Mouse (Mus musculus) liver, embryonic 13.5 days (tissue): Measurements from ENCODE around the gene Olfr553. TPM values are rescaled to one million over a fixed set of nuclear protein-coding genes. Genes with fewer than 3 reads are reported as not detected.

Experiments used
- ATAC-seq: fragments of 200-750 bp; cut with Nextera tagmentation; 2 replicates; pipeline ENCODE4 v1.8.0; 2017; ENCODE audit warnings: low read depth, mild to moderate bottlenecking, moderate number of reproducible peaks, moderate library complexity
- DNase-seq: peaks from one replicate; pipeline ENCODE4 v3.0.0; 2022
- H3K27ac ChIP-seq: fragments of 300-500 bp; sonication (generic); 2 replicates; pipeline ENCODE4 v1.5.1; 2015; ENCODE audit warnings: moderate library complexity, mild to moderate bottlenecking, inconsistent platforms
- H3K27me3 ChIP-seq: fragments of 300-500 bp; sonication (generic); 2 replicates; pipeline ENCODE4 v1.6.1; 2015; ENCODE audit warnings: mild to moderate bottlenecking, inconsistent platforms
- H3K36me3 ChIP-seq: fragments of 300-500 bp; sonication (generic); 2 replicates; pipeline ENCODE4 v1.6.1; 2015; ENCODE audit warnings: mild to moderate bottlenecking, inconsistent platforms
- H3K4me1 ChIP-seq: fragments of 300-500 bp; sonication (generic); replicated peaks from 2 replicates; pipeline ENCODE4 v1.6.1; 2015; ENCODE audit warnings: inconsistent platforms
- H3K4me2 ChIP-seq: fragments of 300-500 bp; sonication (generic); 2 replicates; pipeline ENCODE4 v1.6.1; 2015; ENCODE audit warnings: inconsistent platforms, mild to moderate bottlenecking, moderate library complexity
- H3K4me3 ChIP-seq: fragments of 300-500 bp; sonication (generic); replicated peaks from 2 replicates; pipeline ENCODE4 v1.5.1; 2015; ENCODE audit warnings: mild to moderate bottlenecking, inconsistent platforms
- H3K9ac ChIP-seq: fragments of 300-500 bp; sonication (generic); 2 replicates; pipeline ENCODE4 v1.6.1; 2015; ENCODE audit warnings: mild to moderate bottlenecking, inconsistent platforms
- H3K9me3 ChIP-seq: fragments of 300-500 bp; sonication (generic); replicated peaks from 2 replicates; pipeline ENCODE4 v1.6.1; 2016; ENCODE audit warnings: inconsistent platforms
- WGBS: fragments of 180-500 bp; shearing (Covaris S2); methylation state at CpG from one replicate; pipeline ENCODE4 v1.1.7; 2015; ENCODE audit not compliant: insufficient replicate concordance; 5-methylcytosine and 5-hydroxymethylcytosine counted together
- polyA plus RNA-seq: library from polyadenylated mRNA; unstranded; fragments of >200 nt; fragmentation: Nextera tagmentation; extraction: Ambion mirVana; gene quantifications from 2 replicates; pipeline ENCODE4 v1.2.1, GENCODE M21; 2015

Gene Olfr553
- polyA plus RNA-seq, 1 experiment from 2014 or later: not detected

GRCm38 (mm10) chr7:102573174-102573830 is 44.7 kb downstream of the Olfr553 start:
- DNase-seq: no peak
- 65% methylated on average over 3 of the region's 3 CpGs for WGBS
- Histone ChIP-seq H3K27me3 (no peaks in the 10 kb centered on the region), H3K27ac (no peak overlapping the region), H3K4me2 (no peak overlapping the region), H3K9me3 (no peaks in the 10 kb centered on the region), H3K36me3 (no peaks in the 10 kb centered on the region), H3K9ac (no peak overlapping the region), H3K4me1 (no peaks in the 10 kb centered on the region), H3K4me3 (no peak overlapping the region)
- ATAC-seq: no peak

- no peaks in the 10 kb centered on the region for H3K27me3 ChIP-seq
- no peak within 1 kb of the TSS for H3K27ac ChIP-seq
- no peaks in the 10 kb centered on the region for H3K9me3 ChIP-seq
- no peak within 1 kb of the TSS for H3K9ac ChIP-seq
- H3K36me3 ChIP-seq: no peaks in the 10 kb centered on the region
- no peak for DNase-seq
- 79% methylated on average over 8 of the region's 8 CpGs for WGBS
- no peak within 1 kb of the TSS for H3K4me2 ChIP-seq
- no peak within 1 kb of the TSS for H3K4me3 ChIP-seq
- no peaks in the 10 kb centered on the region; the same call in 1 of the 2 replicates for H3K4me1 ChIP-seq
- ATAC-seq: no peak
Measured at GRCm38 (mm10) chr7:102571142-102571541, 46.9 kb downstream of the Olfr553 start, which contains the start of gene Olfr550. Olfr550 (plus strand) TSS chr7:102571442.

- peaks cover 19% of the 10 kb centered on the region for H3K4me1 ChIP-seq
- 71% methylated on average over 4 of the region's 4 CpGs for WGBS
- ATAC-seq: no peak
Measured at GRCm38 (mm10) chr7:102566219-102566618, 51.8 kb downstream of the Olfr553 start.

GRCm38 (mm10) chr7:102564999-102565997 is 52.7 kb downstream of the Olfr553 start, which contains the start of gene Trim21:
Trim21 (minus strand) TSS chr7:102565486.
- WGBS: 5% methylated on average over 10 of the region's 10 CpGs
- Histone ChIP-seq H3K4me3 (peak within 1 kb of the TSS; percentile 75), H3K27ac (peak within 1 kb of the TSS; percentile 60)

More at GRCm38 (mm10) chr7:102566219-102566618, 51.8 kb downstream of the Olfr553 start:
- no peaks in the 10 kb centered on the region for H3K9me3 ChIP-seq
- no peaks in the 10 kb centered on the region for H3K27me3 ChIP-seq
- H3K9ac ChIP-seq: no peak overlapping the region
- H3K27ac ChIP-seq: no peak overlapping the region
- H3K4me3 ChIP-seq: no peak overlapping the region
- DNase-seq: no peak
- H3K36me3 ChIP-seq: no peaks in the 10 kb centered on the region
- no peak overlapping the region for H3K4me2 ChIP-seq

More at GRCm38 (mm10) chr7:102564999-102565997, 52.7 kb downstream of the Olfr553 start, which contains the start of gene Trim21:
- Histone ChIP-seq H3K4me2 (peak within 1 kb of the TSS; percentile 85), H3K27me3 (no peaks in the 10 kb centered on the region), H3K36me3 (no peaks in the 10 kb centered on the region; the same call in 1 of the 2 replicates), H3K9ac (peak within 1 kb of the TSS; percentile 77), H3K9me3 (no peaks in the 10 kb centered on the region), H3K4me1 (peaks cover 19% of the 10 kb centered on the region)
- peak; percentile 88 for DNase-seq
- ATAC-seq: peak; percentile 100

Other genes starting within 250 kb of the Olfr553 start
- 223 and 242 TPM in 2 replicates for gene Rrm1, start 176.5 kb downstream of the Olfr553 start, polyA plus RNA-seq
- gene Olfr543, start 136.5 kb downstream of the Olfr553 start, polyA plus RNA-seq: 0.38 and 0.40 TPM in 2 replicates
- gene Olfr544, start 129.9 kb downstream of the Olfr553 start, polyA plus RNA-seq: 0.03 and 0.13 TPM in 2 replicates
- gene Olfr545, start 118.6 kb downstream of the Olfr553 start, polyA plus RNA-seq: not detected in 2 replicates
- gene Olfr547, start 83.5 kb downstream of the Olfr553 start, polyA plus RNA-seq: not detected in 2 replicates
- gene Olfr548-ps1, start 77.3 kb downstream of the Olfr553 start, polyA plus RNA-seq: not detected in 2 replicates
- not detected in 2 replicates for gene Olfr549, start 68.3 kb downstream of the Olfr553 start, polyA plus RNA-seq
- gene Trim21, start 52.7 kb downstream of the Olfr553 start, polyA plus RNA-seq: 0.24 and 0.51 TPM in 2 replicates
- gene Olfr550, start 46.8 kb downstream of the Olfr553 start, polyA plus RNA-seq: not detected in 2 replicates
- gene Olfr551, start 26.3 kb downstream of the Olfr553 start, polyA plus RNA-seq: not detected in 2 replicates
- not detected in 2 replicates for gene Olfr552, start 20.4 kb downstream of the Olfr553 start, polyA plus RNA-seq
- gene Olfr554, start 20.2 kb upstream of the Olfr553 start, polyA plus RNA-seq: not detected in 2 replicates
- gene Olfr555, start 40.6 kb upstream of the Olfr553 start, polyA plus RNA-seq: not detected in 2 replicates
- not detected in 2 replicates for gene Olfr556, start 46.7 kb upstream of the Olfr553 start, polyA plus RNA-seq
- 1.6 and 1.7 TPM in 2 replicates for gene Trim68, start 69.1 kb upstream of the Olfr553 start, polyA plus RNA-seq
- not detected in 2 replicates for gene Olfr557, start 77.7 kb upstream of the Olfr553 start, polyA plus RNA-seq
- gene Olfr558, start 84.0 kb upstream of the Olfr553 start, polyA plus RNA-seq: not detected in 2 replicates
- gene Olfr33, start 100.9 kb upstream of the Olfr553 start, polyA plus RNA-seq: not detected in 2 replicates
- gene Olfr559, start 109.3 kb upstream of the Olfr553 start, polyA plus RNA-seq: not detected in 2 replicates
- gene Olfr560, start 141.1 kb upstream of the Olfr553 start, polyA plus RNA-seq: not detected in 2 replicates
- gene Olfr78, start 141.3 kb upstream of the Olfr553 start, polyA plus RNA-seq: not detected in 2 replicates
- gene Olfr561, start 153.0 kb upstream of the Olfr553 start, polyA plus RNA-seq: not detected in 2 replicates
- not detected in 2 replicates for gene Olfr564, start 185.3 kb upstream of the Olfr553 start, polyA plus RNA-seq
- gene Olfr566, start 240.5 kb upstream of the Olfr553 start, polyA plus RNA-seq: not detected in 2 replicates